Mouse (Mus musculus) stomach, postnatal 0 days (tissue): Measurements from ENCODE around the gene Snn.

Experiments
- CTCF ChIP-seq: IDR thresholded peaks from 2 replicates; pipeline ENCODE4 v1.5.1; 2016; ENCODE audit warnings: antibody characterized with exemption, low read depth, mild to moderate bottlenecking, moderate library complexity
- EP300 ChIP-seq: optimal IDR thresholded peaks from 2 replicates; pipeline ENCODE3; 2016; ENCODE audit warnings: antibody characterized with exemption

- TF ChIP-seq CTCF = no peak
- no peak for TF ChIP-seq EP300
Observed at GRCm38 (mm10) chr16:11046437-11046836, 14.3 kb upstream of the Snn start.
